Mouse (Mus musculus) bone marrow macrophage, adult 2 months (primary cell): ENCODE results near the gene Tex13b.

Experiments
- CTCF ChIP-seq: IDR thresholded peaks from 2 replicates; pipeline ENCODE4 v1.5.1; 2012; ENCODE audit warnings: low read depth, mild to moderate bottlenecking, low read length, moderate library complexity
- POLR2A ChIP-seq: IDR thresholded peaks from 2 replicates; pipeline ENCODE4 v1.6.1; 2012; ENCODE audit warnings: mild to moderate bottlenecking, low read depth, low read length, borderline replicate concordance

DNA sequence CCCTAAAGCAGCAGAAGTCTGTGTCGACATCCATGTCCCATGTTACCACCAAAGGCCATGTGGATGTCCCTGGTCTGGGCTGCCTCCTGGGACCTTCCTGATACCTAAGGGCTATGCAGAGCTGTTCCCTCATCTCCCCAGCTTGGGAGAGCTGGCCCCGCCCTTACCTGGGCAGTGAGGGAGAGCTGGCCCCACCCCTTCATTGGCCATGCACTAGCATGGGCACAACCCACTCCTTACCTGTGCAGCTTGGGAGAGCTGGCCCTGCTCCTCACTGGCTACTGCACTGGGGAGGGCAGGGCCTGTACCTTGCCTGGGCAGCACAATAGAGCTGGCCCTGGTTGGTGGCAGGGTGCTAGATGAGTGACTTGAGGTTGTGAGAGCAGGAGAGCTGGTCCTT lies 7.9 kb downstream of the Tex13b start:
- TF ChIP-seq POLR2A (no peak), CTCF (no peak)
